ENCODE assay signal across 33 mouse cellular contexts in the genomic region with DNA sequence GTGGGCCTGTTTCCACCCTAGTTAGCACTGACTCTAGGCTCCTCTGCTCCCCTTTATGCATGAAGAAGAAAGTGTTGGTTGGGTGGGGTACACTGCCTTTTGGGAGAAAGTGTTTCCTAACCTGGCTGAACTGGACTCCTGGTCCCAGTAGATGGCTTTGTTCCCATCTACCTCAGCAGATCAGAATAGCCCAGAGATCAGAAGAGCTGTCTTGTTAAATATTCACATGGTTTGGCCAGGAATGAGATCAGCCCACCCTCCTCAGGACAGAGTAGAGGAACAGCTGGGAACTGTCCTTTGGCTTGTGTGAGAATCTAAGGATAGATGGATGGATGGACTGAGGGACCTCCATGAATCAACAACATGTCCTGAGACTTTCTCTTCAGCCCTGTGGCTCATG. TPM values are rescaled to one million over a fixed set of nuclear protein-coding genes. Genes with fewer than 3 reads are reported as not detected.
DNase-seq lines count a peak whose midpoint lies in the region; TF ChIP-seq lines count a peak whose summit lies in the region.
"Had no signal": no experiment of that assay in that cellular context is flagged by ENCODE, and none has a peak within 500 bp of the region (broad histone marks: within the 10 kb centered on the region; RNA-seq: fewer than 3 reads in every experiment).

No protein-coding gene starts in this region.

- TF ChIP-seq CTCF in liver, adult 2 months (IDR thresholded peaks at IDR 0.05; ENCODE audit: low read depth, low read length), result no peak

- H3K9ac ChIP-seq in liver, adult 2 months (ENCODE audit: low read depth, low read length), result no peak overlapping the region
- H3K9ac ChIP-seq: forebrain, postnatal 0 days; heart, embryonic 12.5 days; heart, embryonic 15.5 days; hindbrain, embryonic 14.5 days had no signal

- H3K27me3 ChIP-seq in liver, adult 2 months (ENCODE audit: control insufficient read depth, insufficient read depth, low read length), result no peaks in the 10 kb centered on the region
- H3K27me3 ChIP-seq: heart, embryonic 12.5 days; heart, embryonic 15.5 days; Patski had no signal

- H3K36me3 ChIP-seq in liver, adult 2 months (ENCODE audit: control insufficient read depth, insufficient read depth, low read length), result peaks cover 11% of the 10 kb centered on the region; the same call in 1 of the 2 replicates
- H3K36me3 ChIP-seq: G1E; heart, embryonic 12.5 days; heart, embryonic 15.5 days had no signal

- no peak overlapping the region for H3K4me3 ChIP-seq in liver, adult 2 months (ENCODE audit: insufficient read depth, low read depth, low read length)
- H3K4me3 ChIP-seq: gastrocnemius, adult 2 months; heart, embryonic 12.5 days; heart, embryonic 15.5 days had no signal

- peak; percentile 49 for DNase-seq in kidney, adult 11 months
- DNase-seq in kidney, postnatal 4 days, result no peak
- DNase-seq in kidney, adult 9 months, result peak; percentile 75
- DNase-seq in kidney, adult 18-20 months, result no peak
- DNase-seq in liver, adult 2 months (ENCODE audit: extremely low read depth, low read depth, low spot score), result peak; percentile 78
- DNase-seq in liver, result no peak
- no peak for DNase-seq in thymus, postnatal 36 days
- DNase-seq: adrenal gland, postnatal 10 days; adrenal gland, postnatal 36 days; B cell, adult 2 months; cerebellum, adult 18-20 months; cerebellum, adult 9-10 months; cerebellum, postnatal 14 days; forebrain, postnatal 0 days; gastrocnemius, adult 2 months; gastrocnemius, postnatal 14 days; heart, adult 18-20 months; heart, postnatal 10 days; heart, postnatal 36 days had no signal

- H3K4me1 ChIP-seq in liver, adult 2 months (ENCODE audit: control insufficient read depth, insufficient read depth, low read length), result no peaks in the 10 kb centered on the region; the same call in 1 of the 2 replicates
- H3K4me1 ChIP-seq: heart, embryonic 12.5 days; heart, embryonic 15.5 days had no signal

- no peak overlapping the region for H3K27ac ChIP-seq in liver, adult 2 months (replicated peaks; ENCODE audit: insufficient read depth, low read depth, low read length)
- H3K27ac ChIP-seq: gastrocnemius, adult 2 months; heart, embryonic 15.5 days; hindbrain, embryonic 14.5 days had no signal

- TF ChIP-seq POLR2A in liver, adult 2 months (IDR thresholded peaks at IDR 0.05; ENCODE audit: extremely low read depth, insufficient read depth, low read length), result no peak

- no peaks in the 10 kb centered on the region for H3K79me2 ChIP-seq in liver, adult 2 months (ENCODE audit: control insufficient read depth, insufficient read depth, low read length)

RNA-seq across cellular contexts. Expression of a gene that starts 14.9 kb away (rescaled TPM):
- 74.0 and 111 TPM in 2 replicates for total RNA-seq in liver, adult 2 months (2014; rRNA removed)
- polyA plus RNA-seq in liver, adult 2 months (2012; rRNA removed), result 43.8 and 55.8 TPM in 2 replicates
- total RNA-seq: CH12.LX; forebrain, postnatal 0 days; gastrocnemius, adult 2 months; gastrocnemius, postnatal 14 days; heart, postnatal 10 days; heart, postnatal 36 days had no signal
- polyA plus RNA-seq: embryonic facial prominence, embryonic 11.5 days; embryonic facial prominence, embryonic 14.5 days; forebrain, embryonic 11.5 days; G1E; heart, embryonic 12.5 days; heart, embryonic 15.5 days; hindbrain, embryonic 11.5 days; hindbrain, embryonic 14.5 days had no signal

RNA-seq across cellular contexts. Expression of a gene that starts 33.8 kb away (rescaled TPM):
- not detected in 2 replicates for total RNA-seq in liver, adult 2 months (2014; rRNA removed)
- polyA plus RNA-seq in liver, adult 2 months (2012; rRNA removed), result 0.05 TPM in 1 of 2 replicates, not detected in the other
- total RNA-seq: adrenal gland, adult 18-20 months; CH12.LX; forebrain, postnatal 0 days; gastrocnemius, adult 2 months; gastrocnemius, postnatal 14 days; gastrocnemius, postnatal 4 days; heart, adult 18-20 months; heart, postnatal 10 days; heart, postnatal 36 days had no signal
- polyA plus RNA-seq: embryonic facial prominence, embryonic 11.5 days; embryonic facial prominence, embryonic 14.5 days; forebrain, embryonic 11.5 days; forebrain, embryonic 14.5 days; forebrain, postnatal 0 days; frontal cortex, adult 2 months; G1E; heart, embryonic 12.5 days; heart, embryonic 15.5 days; hindbrain, embryonic 11.5 days; hindbrain, embryonic 14.5 days; Patski had no signal

RNA-seq across cellular contexts. Expression of a gene that starts 39.7 kb away (rescaled TPM):
- total RNA-seq in liver, adult 2 months (2014; rRNA removed), result 75.6 and 121 TPM in 2 replicates
- 54.4 and 60.2 TPM in 2 replicates for polyA plus RNA-seq in liver, adult 2 months (2012; rRNA removed)
- total RNA-seq: CH12.LX; heart, adult 18-20 months had no signal
- polyA plus RNA-seq: embryonic facial prominence, embryonic 11.5 days; forebrain, embryonic 11.5 days; G1E; hindbrain, embryonic 11.5 days; Patski had no signal

RNA-seq across cellular contexts. Expression of a gene that starts 50.4 kb away (rescaled TPM):
- 282 and 329 TPM in 2 replicates for total RNA-seq in liver, adult 2 months (2014; rRNA removed)
- polyA plus RNA-seq in liver, adult 2 months (2012; rRNA removed), result 281 and 297 TPM in 2 replicates
- total RNA-seq: adrenal gland, postnatal 36 days; CH12.LX; forebrain, postnatal 0 days; gastrocnemius, adult 2 months; gastrocnemius, postnatal 14 days; gastrocnemius, postnatal 4 days; heart, adult 18-20 months; heart, postnatal 10 days; heart, postnatal 36 days had no signal
- polyA plus RNA-seq: embryonic facial prominence, embryonic 11.5 days; embryonic facial prominence, embryonic 14.5 days; forebrain, embryonic 11.5 days; forebrain, embryonic 14.5 days; forebrain, postnatal 0 days; frontal cortex, adult 2 months; heart, embryonic 12.5 days; heart, embryonic 15.5 days; hindbrain, embryonic 11.5 days; hindbrain, embryonic 14.5 days; Patski had no signal

RNA-seq across cellular contexts. Expression of a gene that starts 56.3 kb away (rescaled TPM):
- not detected in 2 replicates for total RNA-seq in liver, adult 2 months (2014; rRNA removed)
- polyA plus RNA-seq in liver, adult 2 months (2012; rRNA removed), result not detected in 2 replicates
- total RNA-seq: CH12.LX; forebrain, postnatal 0 days; G1E; gastrocnemius, adult 2 months had no signal
- polyA plus RNA-seq: embryonic facial prominence, embryonic 11.5 days; embryonic facial prominence, embryonic 14.5 days; forebrain, embryonic 11.5 days; forebrain, embryonic 14.5 days; forebrain, postnatal 0 days; G1E; heart, embryonic 12.5 days; heart, embryonic 15.5 days; hindbrain, embryonic 11.5 days; hindbrain, embryonic 14.5 days had no signal

Comparison
In these comparisons a context has a peak if more than half of its experiments do, and no peak if none do; other contexts are left out.
1. DNase-seq: peak in kidney, adult 11 months (single experiment), kidney, adult 9 months (single experiment) and liver, adult 2 months (single experiment); none in kidney, postnatal 4 days (0 of 2), kidney, adult 18-20 months (single experiment), liver (single experiment) and thymus, postnatal 36 days (0 of 2).